Mouse (Mus musculus) cerebellum, adult 2 months (tissue): ENCODE results near the gene Inf2. TPM values are rescaled to one million over a fixed set of nuclear protein-coding genes. Genes with fewer than 3 reads are reported as not detected.

ENCODE experiments used
- DNase-seq, 2 experiments: peaks; one replicate each; pipeline ENCODE4 v3.0.0; 2021
- H3K27ac ChIP-seq: fragments of 200-500 bp; 2 replicates; pipeline ENCODE4 v1.5.1; 2012; ENCODE audit warnings: low read length, control low read depth, inconsistent platforms; ENCODE audit not compliant: insufficient read depth
- H3K27me3 ChIP-seq: fragments of 200-500 bp; 2 replicates; pipeline ENCODE4 v1.6.1; 2012; ENCODE audit warnings: inconsistent platforms, mild to moderate bottlenecking, low read length, moderate library complexity; ENCODE audit not compliant: control insufficient read depth, insufficient read depth
- H3K4me1 ChIP-seq: fragments of 200-500 bp; 2 replicates; pipeline ENCODE4 v1.6.1; 2011; ENCODE audit warnings: low read length; ENCODE audit not compliant: control insufficient read depth, insufficient read depth
- H3K4me3 ChIP-seq: fragments of 200-500 bp; replicated peaks from 2 replicates; pipeline ENCODE3; 2011; ENCODE audit warnings: mild to moderate bottlenecking, low read depth, low read length, control low read depth; ENCODE audit not compliant: insufficient read depth
- CTCF ChIP-seq: fragments of 200-500 bp; IDR thresholded peaks from 2 replicates; pipeline ENCODE4 v1.5.1; 2011; ENCODE audit warnings: low read depth, mild to moderate bottlenecking, control low read depth, low read length, moderate library complexity, borderline replicate concordance; ENCODE audit not compliant: insufficient read depth
- POLR2A ChIP-seq: fragments of 200-500 bp; IDR thresholded peaks from 2 replicates; pipeline ENCODE4 v1.6.1; 2011; ENCODE audit warnings: low read length, control low read depth, borderline replicate concordance; ENCODE audit not compliant: insufficient read depth
- WGBS: fragments of 180-500 bp; shearing (Covaris S2); methylation state at CpG from one replicate; pipeline ENCODE4 v1.1.7; 2018; 5-methylcytosine and 5-hydroxymethylcytosine counted together
- polyA plus RNA-seq: library from polyadenylated mRNA; depleted of rRNA; stranded (reverse); fragments of >200 nt; gene quantifications from 2 replicates; pipeline ENCODE4 v1.2.3, GENCODE M21; 2012

Inf2 gene
- polyA plus RNA-seq, 1 experiment, result 41.8 TPM

- H3K27me3 ChIP-seq, result no peaks in the 10 kb centered on the region
- WGBS, result 56% methylated on average over 3 of the region's 3 CpGs
- H3K27ac ChIP-seq, result no peak overlapping the region
- H3K4me3 ChIP-seq, result no peak overlapping the region
- TF ChIP-seq CTCF, result no peak
- TF ChIP-seq POLR2A, result no peak
- DNase-seq, result no peak
- H3K4me1 ChIP-seq, result no peaks in the 10 kb centered on the region; the same call in 1 of the 2 replicates
Measured at GRCm38 (mm10) chr12:112559231-112559630, 29.4 kb upstream of the Inf2 start.

- H3K27me3 ChIP-seq, result no peaks in the 10 kb centered on the region
- DNase-seq, result no peak
- H3K4me3 ChIP-seq, result no peak overlapping the region
- H3K4me1 ChIP-seq, result no peaks in the 10 kb centered on the region; the same call in 1 of the 2 replicates
- TF ChIP-seq POLR2A, result no peak
- no peak for TF ChIP-seq CTCF
- no peak overlapping the region for H3K27ac ChIP-seq
- 86% methylated on average over 6 of the region's 6 CpGs for WGBS
Measured at GRCm38 (mm10) chr12:112559671-112560070, 28.9 kb upstream of the Inf2 start.

- WGBS, result 44% methylated on average over 5 of the region's 5 CpGs
Measured at GRCm38 (mm10) chr12:112560176-112560797, 28.3 kb upstream of the Inf2 start.

GRCm38 (mm10) chr12:112561163-112561562 lies 27.4 kb upstream of the Inf2 start:
- Histone ChIP-seq H3K4me1 (no peaks in the 10 kb centered on the region; the same call in 1 of the 2 replicates), H3K27ac (no peak overlapping the region), H3K27me3 (no peaks in the 10 kb centered on the region), H3K4me3 (no peak overlapping the region)
- 34% methylated on average over 3 of the region's 3 CpGs for whole genome bisulfite sequencing
- no peak for DNase-seq
- TF ChIP-seq CTCF (no peak), POLR2A (no peak)

More at GRCm38 (mm10) chr12:112560176-112560797, 28.3 kb upstream of the Inf2 start:
- H3K27me3 ChIP-seq, result no peaks in the 10 kb centered on the region
- no peak overlapping the region for H3K4me3 ChIP-seq
- no peak for DNase-seq
- TF ChIP-seq POLR2A (no peak), CTCF (no peak)
- H3K27ac ChIP-seq, result no peak overlapping the region
- no peaks in the 10 kb centered on the region; the same call in 1 of the 2 replicates for H3K4me1 ChIP-seq

- H3K4me1 ChIP-seq, result no peaks in the 10 kb centered on the region; the same call in 1 of the 2 replicates
- TF ChIP-seq POLR2A (no peak), CTCF (no peak)
- no peak overlapping the region for H3K4me3 ChIP-seq
- no peak for DNase-seq
- H3K27me3 ChIP-seq, result no peaks in the 10 kb centered on the region
- no peak overlapping the region for H3K27ac ChIP-seq
- 87% methylated on average over 5 of the region's 5 CpGs for WGBS
Measured at GRCm38 (mm10) chr12:112562462-112562861, 26.1 kb upstream of the Inf2 start.

- no peak for TF ChIP-seq CTCF
- no peak for TF ChIP-seq POLR2A
- no peak for DNase-seq
- Histone ChIP-seq H3K27me3 (no peaks in the 10 kb centered on the region), H3K4me3 (no peak overlapping the region), H3K4me1 (no peaks in the 10 kb centered on the region; the same call in 1 of the 2 replicates), H3K27ac (no peak overlapping the region)
- 94% methylated on average over 6 of the region's 6 CpGs for WGBS
Measured at GRCm38 (mm10) chr12:112563011-112563410, 25.6 kb upstream of the Inf2 start.

- Histone ChIP-seq H3K27ac (no peak overlapping the region), H3K4me1 (no peaks in the 10 kb centered on the region), H3K27me3 (no peaks in the 10 kb centered on the region), H3K4me3 (no peak overlapping the region)
- DNase-seq, result no peak
- WGBS, result 89% methylated on average over 8 of the region's 8 CpGs
- no peak for TF ChIP-seq CTCF
- TF ChIP-seq POLR2A, result no peak
Measured at GRCm38 (mm10) chr12:112570160-112570559, 18.4 kb upstream of the Inf2 start.

GRCm38 (mm10) chr12:112571064-112571463 lies 17.5 kb upstream of the Inf2 start:
- Histone ChIP-seq H3K27ac (no peak overlapping the region), H3K27me3 (no peaks in the 10 kb centered on the region), H3K4me3 (no peak overlapping the region), H3K4me1 (no peaks in the 10 kb centered on the region)
- WGBS, result 79% methylated on average over 6 of the region's 6 CpGs
- TF ChIP-seq CTCF (no peak), POLR2A (no peak)
- no peak for DNase-seq
